Mouse (Mus musculus) heart, embryonic 16.5 days (tissue): ENCODE data around the gene Cdk15. TPM values are rescaled to one million over a fixed set of nuclear protein-coding genes. Genes with fewer than 3 reads are reported as not detected.

Experiments used
- polyA plus RNA-seq: library from polyadenylated mRNA; unstranded; fragments of >200 nt; fragmentation: Nextera tagmentation; extraction: Ambion mirVana; gene quantifications from 2 replicates; pipeline ENCODE4 v1.2.1, GENCODE M21; 2015

Gene Cdk15
- polyA plus RNA-seq, 1 experiment from 2014 or later: 0.62 TPM

Other genes with a start within 250 kb of the Cdk15 start
- gene C2cd6, start 162.0 kb upstream of the Cdk15 start, polyA plus RNA-seq: not detected in 2 replicates
- 13.5 and 15.4 TPM in 2 replicates for gene Tmem237, start 136.5 kb upstream of the Cdk15 start, polyA plus RNA-seq
- 0.74 and 1.7 TPM in 2 replicates for gene Mpp4, start 93.5 kb upstream of the Cdk15 start, polyA plus RNA-seq
- 6.8 and 7.2 TPM in 2 replicates for gene Als2, start 19.7 kb upstream of the Cdk15 start, polyA plus RNA-seq
- 2.9 and 3.2 TPM in 2 replicates for gene Fzd7, start 225.5 kb downstream of the Cdk15 start, polyA plus RNA-seq